Mouse (Mus musculus): ENCODE measurements around the gene Sinhcaf.

The Sinhcaf gene

GRCm38 (mm10) chr6:148873911-148874310 lies 72.4 kb downstream of the Sinhcaf start:
- no peak for DNase-seq (ENCODE audit: low read depth, low spot score)
